21 mouse cellular contexts compared by ENCODE assay signal in the genomic region with DNA sequence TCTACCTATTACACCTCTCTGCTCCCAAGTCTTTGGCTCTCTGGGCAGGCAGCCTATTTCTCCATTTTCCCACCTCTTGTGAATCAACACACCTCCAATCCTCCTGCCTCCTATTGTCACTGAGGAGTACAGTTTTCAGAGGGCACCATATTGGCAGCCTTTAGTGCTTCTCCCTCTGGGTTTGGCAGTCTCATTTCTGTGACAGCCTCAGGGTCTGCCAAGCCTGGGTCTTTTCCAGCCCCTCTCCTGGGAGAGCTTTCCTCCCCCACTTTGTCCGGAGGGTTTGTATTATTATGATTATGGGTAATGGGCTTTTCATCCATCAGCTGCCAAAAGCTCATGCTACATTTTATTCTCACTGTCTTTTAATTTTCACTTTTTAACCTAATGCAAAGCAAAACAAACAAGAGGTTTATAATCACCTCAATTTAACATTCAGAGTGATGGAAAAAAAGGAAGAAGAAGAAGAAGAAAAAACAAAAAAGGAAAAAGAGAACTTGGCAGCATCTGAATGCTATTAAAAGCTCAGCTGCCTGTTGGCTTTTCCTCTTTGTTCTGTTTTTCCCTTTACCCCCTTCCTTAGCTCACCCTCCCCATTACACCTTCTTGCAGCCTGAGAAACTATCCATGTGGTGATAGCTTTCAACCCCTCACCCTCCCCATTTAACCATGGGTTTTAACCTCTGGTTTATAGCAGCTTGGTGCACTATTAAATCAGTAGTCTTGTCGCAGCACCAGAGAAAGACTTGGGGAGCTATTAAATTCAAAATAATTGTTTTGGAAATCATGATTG.
DNase-seq lines count a peak whose midpoint lies in the region; ATAC-seq and TF ChIP-seq lines count a peak whose summit lies in the region.
"Had no signal": no experiment of that assay in that cellular context is flagged by ENCODE, and none has a peak within 500 bp of the region (broad histone marks: within the 10 kb centered on the region; RNA-seq: fewer than 3 reads in every experiment).

No protein-coding gene starts in this region.

- H3K9ac ChIP-seq in hindbrain, embryonic 11.5 days (ENCODE audit: low read depth, low read length), result no peak overlapping the region
- no peak overlapping the region for H3K9ac ChIP-seq in midbrain, embryonic 16.5 days (ENCODE audit: low read depth, low read length)
- H3K9ac ChIP-seq in intestine, postnatal 0 days (ENCODE audit: low read depth, low read length), result no peak overlapping the region
- H3K9ac ChIP-seq: heart, embryonic 13.5 days; limb, embryonic 15.5 days; liver, postnatal 0 days had no signal

- H3K9me3 ChIP-seq in hindbrain, embryonic 11.5 days (ENCODE audit: control insufficient read depth, low read length), result no peaks in the 10 kb centered on the region
- no peaks in the 10 kb centered on the region for H3K9me3 ChIP-seq in midbrain, embryonic 16.5 days (replicated peaks; ENCODE audit: control insufficient read depth, low read length, poor library complexity, severe bottlenecking)
- H3K9me3 ChIP-seq in intestine, postnatal 0 days (ENCODE audit: control insufficient read depth), result no peaks in the 10 kb centered on the region
- H3K9me3 ChIP-seq: heart, embryonic 13.5 days; limb, embryonic 15.5 days had no signal

- no peak overlapping the region for H3K4me3 ChIP-seq in layer of hippocampus, adult 2 months
- H3K4me3 ChIP-seq in hindbrain, embryonic 11.5 days (ENCODE audit: low read depth, low read length), result no peak overlapping the region
- no peak overlapping the region for H3K4me3 ChIP-seq in midbrain, embryonic 16.5 days (ENCODE audit: low read depth, low read length)
- H3K4me3 ChIP-seq in intestine, postnatal 0 days (ENCODE audit: low read depth, low read length), result no peak overlapping the region
- H3K4me3 ChIP-seq: heart, embryonic 13.5 days; limb, embryonic 15.5 days; myocyte had no signal

- TF ChIP-seq CTCF in layer of hippocampus, adult 2 months (conservative IDR thresholded peaks at IDR 0.05), result no peak
- TF ChIP-seq CTCF in intestine, postnatal 0 days (IDR thresholded peaks at IDR 0.05; ENCODE audit: low read depth), result no peak

- no peak for ATAC-seq in hindbrain, embryonic 11.5 days (ENCODE audit: low FRiP score)
- peak; percentile 80 for ATAC-seq in midbrain, embryonic 16.5 days
- ATAC-seq in intestine, postnatal 0 days, result no peak
- ATAC-seq: liver, postnatal 0 days had no signal

- no peak for DNase-seq in layer of hippocampus, adult 2 months (ENCODE audit: low spot score in 2 of 2)
- DNase-seq in layer of hippocampus, adult 8-10 months (ENCODE audit: low spot score in 2 of 2), result no peak
- DNase-seq in retina, postnatal 1 day, result peak; percentile 9
- no peak for DNase-seq in retina, embryonic 14.5 days (ENCODE audit: low spot score)
- peak; percentile 1 for DNase-seq in hindbrain, embryonic 11.5 days (ENCODE audit: low spot score)
- DNase-seq in kidney, adult 8-10 months, result no peak
- DNase-seq: cerebellum, adult 11-12 months; embryo, embryonic 11 days; heart, postnatal 4 days; kidney, adult 18-20 months; kidney, postnatal 36 days; liver, postnatal 0 days; spleen, adult 18-20 months; thymus, postnatal 14 days had no signal

- H3K27me3 ChIP-seq in hindbrain, embryonic 11.5 days (ENCODE audit: control insufficient read depth, insufficient read depth, low read length), result no peaks in the 10 kb centered on the region
- no peaks in the 10 kb centered on the region for H3K27me3 ChIP-seq in midbrain, embryonic 16.5 days (ENCODE audit: control insufficient read depth, insufficient read depth, low read depth, low read length)
- no peaks in the 10 kb centered on the region for H3K27me3 ChIP-seq in intestine, postnatal 0 days (replicated peaks; ENCODE audit: control insufficient read depth, insufficient read depth, low read length)
- H3K27me3 ChIP-seq: heart, embryonic 13.5 days; limb, embryonic 15.5 days had no signal

- no peaks in the 10 kb centered on the region for H3K36me3 ChIP-seq in hindbrain, embryonic 11.5 days (ENCODE audit: control insufficient read depth, insufficient read depth, low read length)
- H3K36me3 ChIP-seq in midbrain, embryonic 16.5 days (ENCODE audit: control insufficient read depth, insufficient read depth, low read length), result no peaks in the 10 kb centered on the region
- H3K36me3 ChIP-seq in intestine, postnatal 0 days (ENCODE audit: control insufficient read depth, insufficient read depth), result no peaks in the 10 kb centered on the region
- H3K36me3 ChIP-seq: heart, embryonic 13.5 days; limb, embryonic 15.5 days had no signal

- H3K4me2 ChIP-seq in hindbrain, embryonic 11.5 days (replicated peaks; ENCODE audit: low read depth, low read length), result no peak overlapping the region
- no peak overlapping the region for H3K4me2 ChIP-seq in midbrain, embryonic 16.5 days (ENCODE audit: low read length)
- H3K4me2 ChIP-seq in intestine, postnatal 0 days (replicated peaks; ENCODE audit: low read depth), result no peak overlapping the region
- H3K4me2 ChIP-seq: heart, embryonic 13.5 days; limb, embryonic 15.5 days had no signal

- no peaks in the 10 kb centered on the region for H3K4me1 ChIP-seq in hindbrain, embryonic 11.5 days (replicated peaks; ENCODE audit: control insufficient read depth, insufficient read depth, low read length)
- H3K4me1 ChIP-seq in midbrain, embryonic 16.5 days (ENCODE audit: control insufficient read depth, insufficient read depth, low read length), result no peaks in the 10 kb centered on the region
- H3K4me1 ChIP-seq in intestine, postnatal 0 days (replicated peaks; ENCODE audit: control insufficient read depth, insufficient read depth, low read length), result no peaks in the 10 kb centered on the region
- H3K4me1 ChIP-seq: heart, embryonic 13.5 days had no signal

- peak overlapping the region; percentile 70; the same call in 1 of the 2 replicates for H3K27ac ChIP-seq in layer of hippocampus, adult 2 months
- no peak overlapping the region for H3K27ac ChIP-seq in hindbrain, embryonic 11.5 days (ENCODE audit: low read depth, low read length)
- no peak overlapping the region for H3K27ac ChIP-seq in midbrain, embryonic 16.5 days (ENCODE audit: low read length)
- H3K27ac ChIP-seq in intestine, postnatal 0 days (ENCODE audit: low read depth, low read length), result no peak overlapping the region
- H3K27ac ChIP-seq: heart, embryonic 13.5 days; limb, embryonic 15.5 days; macrophage; stomach, postnatal 0 days had no signal

- 75% methylated on average over 2 of the region's 2 CpGs for WGBS in hindbrain, embryonic 11.5 days
- 32% methylated on average over 2 of the region's 2 CpGs for WGBS in midbrain, embryonic 16.5 days
- 72% methylated on average over 2 of the region's 2 CpGs for WGBS in intestine, postnatal 0 days

Comparison
In these comparisons a context has a peak if more than half of its experiments do, and no peak if none do; other contexts are left out.
1. DNase-seq: peak in retina, postnatal 1 day (single experiment) and hindbrain, embryonic 11.5 days (single experiment); none in layer of hippocampus, adult 2 months (0 of 2), layer of hippocampus, adult 8-10 months (0 of 2), retina, embryonic 14.5 days (single experiment) and kidney, adult 8-10 months (0 of 2).